Mouse (Mus musculus): ENCODE results near the gene Saxo1.

The Saxo1 gene

GRCm38 (mm10) chr4:86527162-86528136 is 30.7 kb downstream of the Saxo1 start:
- DNase-seq (ENCODE audit: low spot score): no peak

GRCm38 (mm10) chr4:86524483-86524882 is 33.6 kb downstream of the Saxo1 start:
- no peak for DNase-seq (ENCODE audit: low spot score)

GRCm38 (mm10) chr4:86523771-86524170 is 34.4 kb downstream of the Saxo1 start:
- DNase-seq (ENCODE audit: low spot score): no peak

GRCm38 (mm10) chr4:86520695-86521094 is 37.4 kb downstream of the Saxo1 start:
- no peak for DNase-seq (ENCODE audit: low spot score)

GRCm38 (mm10) chr4:86519953-86520352 is 38.2 kb downstream of the Saxo1 start:
- no peak for DNase-seq (ENCODE audit: low spot score)

GRCm38 (mm10) chr4:86504656-86505055 is 53.5 kb downstream of the Saxo1 start:
- no peak for DNase-seq (ENCODE audit: low spot score)

- DNase-seq (ENCODE audit: low spot score): no peak
These were observed 58.6 kb downstream of the Saxo1 start for GRCm38 (mm10) chr4:86499561-86499960.

- DNase-seq (ENCODE audit: low spot score): peak; percentile 59
These were observed 59.4 kb downstream of the Saxo1 start for GRCm38 (mm10) chr4:86498754-86499153.

GRCm38 (mm10) chr4:86489128-86489527 is 69.0 kb downstream of the Saxo1 start:
- peak; percentile 49 for DNase-seq (ENCODE audit: low spot score)

- no peak for DNase-seq (ENCODE audit: low spot score)
These were observed 71.2 kb downstream of the Saxo1 start for GRCm38 (mm10) chr4:86486901-86487300.

GRCm38 (mm10) chr4:86486491-86486890 is 71.6 kb downstream of the Saxo1 start:
- no peak for DNase-seq (ENCODE audit: low spot score)

- DNase-seq (ENCODE audit: low spot score): no peak
These were observed 73.1 kb downstream of the Saxo1 start for GRCm38 (mm10) chr4:86485052-86485451.

- DNase-seq (ENCODE audit: low spot score): no peak
These were observed 74.4 kb downstream of the Saxo1 start for GRCm38 (mm10) chr4:86483686-86484085.

GRCm38 (mm10) chr4:86483013-86483615 is 75.0 kb downstream of the Saxo1 start:
- DNase-seq (ENCODE audit: low spot score): no peak

- DNase-seq (ENCODE audit: low spot score): no peak
These were observed 77.2 kb downstream of the Saxo1 start for GRCm38 (mm10) chr4:86480891-86481290.

GRCm38 (mm10) chr4:86464808-86465207 is 93.3 kb downstream of the Saxo1 start:
- no peak for DNase-seq (ENCODE audit: low spot score)

- DNase-seq (ENCODE audit: low spot score): no peak
These were observed 107.7 kb downstream of the Saxo1 start for GRCm38 (mm10) chr4:86450468-86450867.

- DNase-seq (ENCODE audit: low spot score): no peak
These were observed 121.8 kb downstream of the Saxo1 start for GRCm38 (mm10) chr4:86436336-86436735.

GRCm38 (mm10) chr4:86435631-86436030 is 122.5 kb downstream of the Saxo1 start:
- DNase-seq (ENCODE audit: low spot score): no peak

GRCm38 (mm10) chr4:86428091-86428745 is 129.9 kb downstream of the Saxo1 start:
- DNase-seq (ENCODE audit: low spot score): no peak

- no peak for DNase-seq (ENCODE audit: low spot score)
These were observed 130.8 kb downstream of the Saxo1 start for GRCm38 (mm10) chr4:86427312-86427711.

GRCm38 (mm10) chr4:86426549-86426948 is 131.6 kb downstream of the Saxo1 start:
- DNase-seq (ENCODE audit: low spot score): no peak

GRCm38 (mm10) chr4:86425581-86425980 is 132.5 kb downstream of the Saxo1 start:
- no peak for DNase-seq (ENCODE audit: low spot score)

Data from testis, postnatal 10 days (tissue).